9 mouse cellular contexts compared by ENCODE assay signal in genomic region chr7:79576659-79577058, GRCm38 (mm10). TPM values are rescaled to one million over a fixed set of nuclear protein-coding genes. Genes with fewer than 3 reads are reported as not detected.
DNase-seq lines count a peak whose midpoint lies in the region; ATAC-seq and TF ChIP-seq lines count a peak whose summit lies in the region.
"Had no signal": no experiment of that assay in that cellular context is flagged by ENCODE, and none has a peak within 500 bp of the region (broad histone marks: within the 10 kb centered on the region; RNA-seq: fewer than 3 reads in every experiment).

No protein-coding gene starts in this region.

- H3K9me3 ChIP-seq in ES-Bruce4 (replicated peaks; ENCODE audit: control insufficient read depth, insufficient read depth, low read length, poor library complexity, severe bottlenecking) = no peaks in the 10 kb centered on the region
- no peaks in the 10 kb centered on the region for H3K9me3 ChIP-seq in forebrain, embryonic 16.5 days (ENCODE audit: control insufficient read depth, low read length)
- H3K9me3 ChIP-seq in midbrain, embryonic 12.5 days = no peaks in the 10 kb centered on the region

- intact Hi-C loops in heart, postnatal 14 days (cut with DNase I) = no loop called here
- intact Hi-C loops in heart, postnatal 25 days (cut with DNase I) = no loop called here

- H3K36me3 ChIP-seq in ES-Bruce4 (ENCODE audit: control insufficient read depth, insufficient read depth, low read length, poor library complexity, severe bottlenecking) = no peaks in the 10 kb centered on the region
- no peaks in the 10 kb centered on the region for H3K36me3 ChIP-seq in forebrain, embryonic 16.5 days (ENCODE audit: control insufficient read depth, insufficient read depth)
- H3K36me3 ChIP-seq in midbrain, embryonic 12.5 days = no peaks in the 10 kb centered on the region
- no peaks in the 10 kb centered on the region for H3K36me3 ChIP-seq in testis, adult 2 months (ENCODE audit: control insufficient read depth, insufficient read depth, low read length)

- WGBS in forebrain, embryonic 16.5 days = 5% methylated on average over 5 of the region's 5 CpGs
- 2% methylated on average over 5 of the region's 5 CpGs for WGBS in midbrain, embryonic 12.5 days

- H3K9ac ChIP-seq in ES-Bruce4 (ENCODE audit: low read depth, poor library complexity, severe bottlenecking) = no peak overlapping the region
- H3K9ac ChIP-seq in forebrain, embryonic 16.5 days (replicated peaks; ENCODE audit: low read depth, low read length) = no peak overlapping the region; the same call in 1 of the 2 replicates
- no peak overlapping the region for H3K9ac ChIP-seq in midbrain, embryonic 12.5 days (replicated peaks)

- no peak for TF ChIP-seq EP300 in ES-Bruce4 (IDR thresholded peaks at IDR 0.05; ENCODE audit: insufficient read depth, low read depth, low read length)

- H3K27me3 ChIP-seq in ES-Bruce4 (ENCODE audit: control insufficient read depth, insufficient read depth, low read length, poor library complexity, severe bottlenecking) = 0 out of 2 replicates have a peak, but pooled peaks cover 3% of the 10 kb centered on the region
- H3K27me3 ChIP-seq in forebrain, embryonic 16.5 days (replicated peaks; ENCODE audit: control insufficient read depth, insufficient read depth, low read length) = no peaks in the 10 kb centered on the region
- peaks cover 87% of the 10 kb centered on the region for H3K27me3 ChIP-seq in midbrain, embryonic 12.5 days
- H3K27me3 ChIP-seq in testis, adult 2 months (ENCODE audit: control insufficient read depth, insufficient read depth, low read length) = no peaks in the 10 kb centered on the region

- no peak for ATAC-seq in forebrain, embryonic 16.5 days
- no peak for ATAC-seq in midbrain, embryonic 12.5 days (ENCODE audit: low FRiP score, low read depth)

- no peak overlapping the region; the same call in 1 of the 2 replicates for H3K4me2 ChIP-seq in forebrain, embryonic 16.5 days (ENCODE audit: low read length)
- no peak overlapping the region for H3K4me2 ChIP-seq in midbrain, embryonic 12.5 days (replicated peaks)

- peak; percentile 71 for TF ChIP-seq CTCF in ES-Bruce4 (IDR thresholded peaks at IDR 0.05; ENCODE audit: low read depth, low read length)
- peak; percentile 80 for TF ChIP-seq CTCF in testis, adult 2 months (IDR thresholded peaks at IDR 0.05; ENCODE audit: control insufficient read depth, insufficient read depth, insufficient replicate concordance, low read depth, low read length)

- H3K4me3 ChIP-seq in ES-Bruce4 (ENCODE audit: low read depth, low read length) = no peak overlapping the region
- H3K4me3 ChIP-seq in forebrain, embryonic 16.5 days (replicated peaks; ENCODE audit: low read length) = no peak overlapping the region
- H3K4me3 ChIP-seq in midbrain, embryonic 12.5 days = no peak overlapping the region
- no peak overlapping the region for H3K4me3 ChIP-seq in testis, adult 2 months (ENCODE audit: control insufficient read depth, low read depth, low read length)

- no peaks in the 10 kb centered on the region for H3K4me1 ChIP-seq in ES-Bruce4 (ENCODE audit: control insufficient read depth, insufficient read depth, low read length)
- H3K4me1 ChIP-seq in forebrain, embryonic 16.5 days (replicated peaks; ENCODE audit: control insufficient read depth, insufficient read depth, low read length) = peaks cover 58% of the 10 kb centered on the region
- peaks cover 65% of the 10 kb centered on the region for H3K4me1 ChIP-seq in midbrain, embryonic 12.5 days
- peaks cover 12% of the 10 kb centered on the region for H3K4me1 ChIP-seq in testis, adult 2 months (ENCODE audit: control insufficient read depth, insufficient read depth, low read length)

- DNase-seq in heart, postnatal 14 days = peak; percentile 40 to 59
- no peak for DNase-seq in heart, postnatal 25 days (ENCODE audit: low spot score)
- DNase-seq in c-Kit-positive CD71-positive TER-119-negative erythroid progenitor cells, embryonic 14.5 days (ENCODE audit: low read depth) = peak; percentile 34
- peak; percentile 49 to 76 for DNase-seq in kidney, postnatal 36 days

- no peak for TF ChIP-seq POLR2A in ES-Bruce4 (IDR thresholded peaks at IDR 0.05; ENCODE audit: insufficient read depth, low read length)
- no peak for TF ChIP-seq POLR2A in testis, adult 2 months (IDR thresholded peaks at IDR 0.05; ENCODE audit: control insufficient read depth, low read depth, low read length)

- H3K27ac ChIP-seq in ES-Bruce4 (ENCODE audit: insufficient read depth, low read length) = no peak overlapping the region
- peak overlapping the region; percentile 97 for H3K27ac ChIP-seq in forebrain, embryonic 16.5 days (ENCODE audit: low read length)
- H3K27ac ChIP-seq in midbrain, embryonic 12.5 days (replicated peaks) = peak overlapping the region; percentile 87
- H3K27ac ChIP-seq in testis, adult 2 months (ENCODE audit: control insufficient read depth, insufficient read depth, low read depth, low read length) = no peak overlapping the region

RNA-seq across cellular contexts. Expression of gene Rhcg, which starts 40.8 kb away (rescaled TPM):
- total RNA-seq in heart, postnatal 14 days (2021) = not detected
- total RNA-seq in heart, postnatal 25 days (2021) = not detected
- polyA plus RNA-seq in ES-Bruce4 (2011; ENCODE audit: insufficient read depth, insufficient read length, low read depth, missing spikeins) = 0.46 TPM in 1 of 2 replicates, not detected in the other
- 2.5 and 5.1 TPM in 2 replicates for polyA plus RNA-seq in forebrain, embryonic 16.5 days (2015; fragmentation: Nextera tagmentation; extraction: Ambion mirVana)
- polyA plus RNA-seq in midbrain, embryonic 12.5 days (2016; fragmentation: Nextera tagmentation; extraction: Ambion mirVana) = 1.5 and 2.2 TPM in 2 replicates
- 43.5 and 44.2 TPM in 2 replicates for polyA plus RNA-seq in testis, adult 2 months (2012; rRNA removed)
- polyA plus RNA-seq: stomach, embryonic 14.5 days had no signal

Comparison
In these comparisons a context has a peak if more than half of its experiments do, and no peak if none do; other contexts are left out.
1. H3K27ac ChIP-seq: peak in forebrain, embryonic 16.5 days (single experiment) and midbrain, embryonic 12.5 days (single experiment); none in ES-Bruce4 (single experiment) and testis, adult 2 months (single experiment).